Mouse (Mus musculus) heart, postnatal 0 days (tissue): Measurements from ENCODE around the gene Mafb. TPM values are rescaled to one million over a fixed set of nuclear protein-coding genes. Genes with fewer than 3 reads are reported as not detected.

ENCODE experiments used
- ATAC-seq: fragments of 200-750 bp; cut with Nextera tagmentation; 2 replicates; pipeline ENCODE4 v1.8.0; 2017; ENCODE audit warnings: low read depth, moderate number of reproducible peaks, moderate library complexity; ENCODE audit not compliant: insufficient read depth
- DNase-seq: peaks from one replicate; pipeline ENCODE4 v3.0.0-alpha.2; 2016; ENCODE audit warnings: low spot score
- H3K27ac ChIP-seq: fragments of 300-500 bp; sonication (generic); 2 replicates; pipeline ENCODE4 v1.5.1; 2014; ENCODE audit warnings: low read depth, mild to moderate bottlenecking
- H3K27me3 ChIP-seq: fragments of 300-500 bp; sonication (generic); 2 replicates; pipeline ENCODE4 v1.6.1; 2014; ENCODE audit warnings: low read length, mixed read lengths; ENCODE audit not compliant: control insufficient read depth, insufficient read depth
- H3K36me3 ChIP-seq: fragments of 300-500 bp; sonication (generic); replicated peaks from 2 replicates; pipeline ENCODE4 v1.6.1; 2014; ENCODE audit warnings: low read length, mixed read lengths; ENCODE audit not compliant: control insufficient read depth, insufficient read depth
- H3K4me1 ChIP-seq: fragments of 300-500 bp; sonication (generic); 2 replicates; pipeline ENCODE4 v1.6.1; 2014; ENCODE audit warnings: antibody characterized with exemption; ENCODE audit not compliant: control insufficient read depth, insufficient read depth
- H3K4me2 ChIP-seq: fragments of 300-500 bp; sonication (generic); 2 replicates; pipeline ENCODE4 v1.6.1; 2014; ENCODE audit warnings: low read depth, mild to moderate bottlenecking, low read length, moderate library complexity
- H3K4me3 ChIP-seq: fragments of 300-500 bp; sonication (generic); 2 replicates; pipeline ENCODE4 v1.5.1; 2014; ENCODE audit warnings: low read depth, low read length
- H3K9ac ChIP-seq: fragments of 300-500 bp; sonication (generic); replicated peaks from 2 replicates; pipeline ENCODE4 v1.6.1; 2014; ENCODE audit warnings: low read depth, low read length, mixed read lengths
- H3K9me3 ChIP-seq: fragments of 300-500 bp; sonication (generic); replicated peaks from 2 replicates; pipeline ENCODE4 v1.6.1; 2016; ENCODE audit warnings: low read length; ENCODE audit not compliant: control insufficient read depth
- CTCF ChIP-seq: IDR thresholded peaks from 2 replicates; pipeline ENCODE4 v1.5.1; 2016; ENCODE audit warnings: antibody characterized with exemption, control low read depth, low read depth
- EP300 ChIP-seq: IDR thresholded peaks from 2 replicates; pipeline ENCODE4 v1.6.1; 2016; ENCODE audit warnings: antibody characterized with exemption, low read depth
- WGBS: fragments of 180-500 bp; shearing (Covaris S2); extraction: QIAGEN DNeasy Blood & Tissue Kit; methylation state at CpG from one replicate; pipeline ENCODE4 v1.1.7; 2014; 5-methylcytosine and 5-hydroxymethylcytosine counted together
- polyA plus RNA-seq: library from polyadenylated mRNA; unstranded; fragments of >200 nt; fragmentation: Nextera tagmentation; extraction: Ambion mirVana; gene quantifications from 2 replicates; pipeline ENCODE4 v1.2.1, GENCODE M21; 2015
- total RNA-seq: library from RNA; depleted of rRNA; stranded (reverse); fragments of >200 nt; gene quantifications from 2 replicates; pipeline ENCODE4 v1.2.3, GENCODE M21; 2014; ENCODE audit warnings: low replicate concordance

Mafb gene
- total and polyA plus RNA-seq, 2 experiments from 2014 or later: 4.5 to 4.8 TPM

DNA sequence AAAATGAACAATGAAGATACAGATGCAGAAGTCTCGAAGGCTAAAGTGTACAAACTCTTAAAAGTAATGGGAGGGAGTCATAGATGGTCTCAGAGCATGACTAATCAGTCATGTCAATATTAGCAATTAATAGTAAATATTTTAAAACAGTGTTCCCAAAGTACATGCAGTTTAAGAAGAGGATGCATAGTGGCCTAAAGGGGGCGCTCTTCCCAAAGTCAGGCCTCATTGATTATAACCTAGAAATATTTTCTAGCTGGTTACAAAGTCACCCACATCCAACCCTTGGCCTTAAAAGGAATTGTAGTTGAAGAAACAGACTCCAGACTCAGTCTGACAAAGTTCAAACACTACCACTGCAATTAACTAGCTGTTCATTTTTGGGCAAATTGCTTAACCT lies 12.5 kb downstream of the Mafb start:
- Histone ChIP-seq H3K36me3 (no peaks in the 10 kb centered on the region), H3K4me1 (peaks cover 5% of the 10 kb centered on the region; the same call in 1 of the 2 replicates), H3K4me2 (no peak overlapping the region), H3K9ac (no peak overlapping the region), H3K4me3 (no peak overlapping the region), H3K9me3 (no peaks in the 10 kb centered on the region), H3K27me3 (peaks cover 24% of the 10 kb centered on the region), H3K27ac (no peak overlapping the region)
- ATAC-seq (no peak), DNase-seq (no peak)
- TF ChIP-seq CTCF (no peak), EP300 (no peak)
- WGBS: 52% methylated on average over 2 of the region's 2 CpGs

- H3K9ac ChIP-seq: no peak overlapping the region
- ATAC-seq (no peak), DNase-seq (no peak)
- no peaks in the 10 kb centered on the region for H3K36me3 ChIP-seq
- no peak overlapping the region for H3K27ac ChIP-seq
- H3K9me3 ChIP-seq: no peaks in the 10 kb centered on the region
- no peak overlapping the region for H3K4me3 ChIP-seq
- H3K27me3 ChIP-seq: peaks cover 17% of the 10 kb centered on the region
- no peak overlapping the region for H3K4me2 ChIP-seq
- 54% methylated on average over 2 of the region's 2 CpGs for WGBS
- H3K4me1 ChIP-seq: peaks cover 5% of the 10 kb centered on the region; the same call in 1 of the 2 replicates
- TF ChIP-seq CTCF: no peak
- no peak for TF ChIP-seq EP300
These were observed 13.3 kb downstream of the Mafb start for GRCm38 (mm10) chr2:160353581-160353980.

- Histone ChIP-seq H3K9ac (no peak overlapping the region), H3K9me3 (no peaks in the 10 kb centered on the region), H3K4me1 (peaks cover 5% of the 10 kb centered on the region; the same call in 1 of the 2 replicates), H3K36me3 (no peaks in the 10 kb centered on the region), H3K4me3 (no peak overlapping the region), H3K27ac (no peak overlapping the region), H3K4me2 (no peak overlapping the region), H3K27me3 (0 out of 2 replicates have a peak, but pooled peaks cover 4% of the 10 kb centered on the region)
- ATAC-seq (0 out of 2 replicates have a peak, but pooled peaks have one; percentile 17), DNase-seq (no peak)
- TF ChIP-seq CTCF (no peak), EP300 (no peak)
- WGBS: 41% methylated on average over 8 of the region's 8 CpGs
These were observed 15.8 kb downstream of the Mafb start for GRCm38 (mm10) chr2:160351038-160351574.

DNA sequence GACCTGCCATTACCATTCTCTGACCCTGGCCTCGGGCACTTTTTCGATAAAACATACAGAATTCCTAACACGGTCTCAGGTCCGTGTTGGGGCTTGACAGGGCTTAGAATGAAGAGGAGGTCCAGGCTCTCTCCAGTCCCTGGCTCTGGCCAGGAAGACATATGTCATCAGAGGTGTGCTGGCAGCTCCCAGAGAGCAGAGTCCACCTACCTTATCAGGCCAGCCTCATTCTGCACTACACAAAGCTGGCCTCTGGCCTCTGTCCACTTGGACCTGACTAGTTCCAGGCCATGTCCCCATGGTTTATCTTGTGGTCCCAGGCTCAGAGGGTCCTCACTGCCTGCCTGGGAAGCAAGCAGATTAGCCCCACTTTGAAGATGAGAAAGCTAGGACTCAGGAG lies 17.3 kb downstream of the Mafb start:
- DNase-seq (no peak), ATAC-seq (no peak)
- no peaks in the 10 kb centered on the region for H3K27me3 ChIP-seq
- H3K4me2 ChIP-seq: no peak overlapping the region
- no peaks in the 10 kb centered on the region for H3K9me3 ChIP-seq
- WGBS: 53% methylated on average over 4 of the region's 4 CpGs
- H3K9ac ChIP-seq: no peak overlapping the region
- peaks cover 5% of the 10 kb centered on the region; the same call in 1 of the 2 replicates for H3K4me1 ChIP-seq
- H3K4me3 ChIP-seq: no peak overlapping the region
- no peak for TF ChIP-seq EP300
- TF ChIP-seq CTCF: no peak
- no peaks in the 10 kb centered on the region for H3K36me3 ChIP-seq
- H3K27ac ChIP-seq: no peak overlapping the region

GRCm38 (mm10) chr2:160348796-160349195 lies 18.1 kb downstream of the Mafb start:
- no peak for DNase-seq
- TF ChIP-seq EP300: no peak
- no peak for TF ChIP-seq CTCF

More at GRCm38 (mm10) chr2:160348796-160349195, 18.1 kb downstream of the Mafb start:
- Histone ChIP-seq H3K36me3 (no peaks in the 10 kb centered on the region), H3K27ac (no peak overlapping the region), H3K9ac (no peak overlapping the region), H3K4me1 (peaks cover 5% of the 10 kb centered on the region; the same call in 1 of the 2 replicates), H3K4me3 (no peak overlapping the region), H3K9me3 (no peaks in the 10 kb centered on the region), H3K27me3 (no peaks in the 10 kb centered on the region), H3K4me2 (no peak overlapping the region)
- ATAC-seq: no peak
- 42% methylated on average over 7 of the region's 7 CpGs for WGBS
